Mouse (Mus musculus) v-Abl transformed pro-B cells (cell line): Measurements from ENCODE around the gene Lyrm4.

ENCODE experiments used
- in situ Hi-C, 2 experiments: fragments of 400-800 bp; cut with MboI; formaldehyde crosslinking; loops; one replicate each; pipeline ENCODE4 v1.15.1; 2025; ENCODE audit not compliant: unreplicated experiment in 2 of 2

Lyrm4 gene

GRCm38 (mm10) chr13:35946659-35947353 lies 170.5 kb downstream of the Lyrm4 start:
- in situ Hi-C loops, result loop anchor here in 1 of 2 experiments (5.0 to 25.0 kb wide), 3 partner anchors 162 to 1760 kb away; no protein-coding TSS in a partner anchor

GRCm38 (mm10) chr13:35940934-35941333 lies 176.4 kb downstream of the Lyrm4 start:
- in situ Hi-C loops, result loop anchor here in 1 of 2 experiments (10.0 to 25.0 kb wide), 2 partner anchors 156 to 1754 kb away; no protein-coding TSS in a partner anchor

GRCm38 (mm10) chr13:35939871-35940665 lies 177.3 kb downstream of the Lyrm4 start:
- in situ Hi-C loops, result loop anchor here in 1 of 2 experiments (10.0 to 25.0 kb wide), 2 partner anchors 155 to 1753 kb away; no protein-coding TSS in a partner anchor

GRCm38 (mm10) chr13:35937991-35938390 lies 179.3 kb downstream of the Lyrm4 start:
- in situ Hi-C loops, result loop anchor here in 1 of 2 experiments (25.0 kb wide), 1 partner anchor 1751 kb away; no protein-coding TSS in a partner anchor
